Mouse (Mus musculus): ENCODE results near the gene Prrc2a. TPM values are rescaled to one million over a fixed set of nuclear protein-coding genes. Genes with fewer than 3 reads are reported as not detected.

Gene Prrc2a
- total and polyA plus RNA-seq, 3 experiments = 71.0 to 663 (median 87.6) TPM

DNA sequence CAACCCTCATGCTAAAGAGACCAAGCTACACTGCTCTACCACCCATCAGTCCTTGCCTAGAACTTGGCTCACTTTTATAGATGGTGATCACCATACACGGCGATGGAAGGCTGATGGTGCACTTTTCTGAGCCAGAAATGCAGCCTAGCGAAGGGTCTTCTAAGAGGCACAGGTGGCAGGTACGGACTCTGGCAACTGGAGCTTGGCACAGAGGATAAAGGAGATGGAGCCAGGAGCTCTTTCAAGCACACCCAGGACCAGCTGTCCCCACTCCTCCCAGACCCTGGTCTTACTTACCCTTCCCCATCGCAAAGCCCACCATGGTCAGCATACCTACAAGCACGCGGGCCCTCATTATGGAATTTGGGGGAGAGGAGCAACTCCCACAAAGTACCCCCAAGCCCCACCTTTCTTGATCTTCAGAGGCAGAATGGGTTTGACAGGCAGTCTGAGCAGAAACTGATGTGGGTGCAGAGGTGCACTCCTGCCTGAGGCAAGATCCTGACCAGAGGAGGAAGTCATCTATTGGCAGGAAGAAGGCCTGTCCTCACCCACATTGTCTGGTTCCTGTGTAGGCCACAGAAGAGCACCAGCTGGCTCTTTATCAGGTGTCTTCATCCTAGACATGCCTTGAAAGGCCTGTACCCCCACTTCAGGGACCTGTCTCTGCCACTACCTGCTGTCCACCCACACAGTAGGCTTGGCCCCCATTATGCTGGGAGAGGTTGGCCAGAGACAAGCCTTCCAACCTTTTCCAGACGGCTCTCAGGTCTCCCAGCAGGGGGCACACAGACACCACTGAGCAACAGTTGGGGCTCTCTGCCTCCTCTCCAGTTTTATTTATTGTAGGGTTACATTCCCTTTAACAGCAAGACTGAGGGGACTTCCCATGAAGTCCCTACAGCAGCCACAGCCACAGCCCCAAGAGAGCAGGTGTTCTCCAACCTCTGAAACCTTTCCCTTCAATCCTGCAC is 49.4 kb downstream of the Prrc2a start, which contains the start of gene Ly6g5b (continued):
- TF ChIP-seq CTCF (IDR thresholded peaks at IDR 0.05 in 2 of 3, conservative IDR thresholded peaks at IDR 0.05 in 1 of 3; ENCODE audit: control insufficient read depth in 1 of 3, insufficient read depth in 1 of 3, low read depth in 2 of 3, low read length in 3 of 3, poor library complexity in 1 of 3, severe bottlenecking in 1 of 3) (peak; percentile 47 to 66 (median 54)), POLR2AphosphoS2 (IDR thresholded peaks at IDR 0.05; ENCODE audit: low read length) (no peak), CHD1 (IDR thresholded peaks at IDR 0.05; ENCODE audit: low read depth, low read length) (no peak), RCOR1 (IDR thresholded peaks at IDR 0.05; ENCODE audit: low read depth, low read length) (no peak), ELF1 (IDR thresholded peaks at IDR 0.05; ENCODE audit: low read depth, low read length) (no peak), MAX (IDR thresholded peaks at IDR 0.05; ENCODE audit: low read length) (no peak), EP300 (IDR thresholded peaks at IDR 0.05; ENCODE audit: low read depth in 1 of 2, low read length in 2 of 2) (peak in 1 of 2 experiments; percentile 23; a peak in 1 of 4 replicates), ETS1 (IDR thresholded peaks at IDR 0.05; ENCODE audit: low read depth, low read length) (peak; percentile 78), GATA1 (IDR thresholded peaks at IDR 0.05; ENCODE audit: low read depth, low read length) (no peak), TCF12 (IDR thresholded peaks at IDR 0.05; ENCODE audit: low read depth, low read length) (no peak), GABPA (IDR thresholded peaks at IDR 0.05; ENCODE audit: low read depth, low read length) (no peak), ZC3H11A (IDR thresholded peaks at IDR 0.05; ENCODE audit: low read depth, low read length) (no peak), HCFC1 (IDR thresholded peaks at IDR 0.05; ENCODE audit: low read depth, low read length) (no peak)

DNA sequence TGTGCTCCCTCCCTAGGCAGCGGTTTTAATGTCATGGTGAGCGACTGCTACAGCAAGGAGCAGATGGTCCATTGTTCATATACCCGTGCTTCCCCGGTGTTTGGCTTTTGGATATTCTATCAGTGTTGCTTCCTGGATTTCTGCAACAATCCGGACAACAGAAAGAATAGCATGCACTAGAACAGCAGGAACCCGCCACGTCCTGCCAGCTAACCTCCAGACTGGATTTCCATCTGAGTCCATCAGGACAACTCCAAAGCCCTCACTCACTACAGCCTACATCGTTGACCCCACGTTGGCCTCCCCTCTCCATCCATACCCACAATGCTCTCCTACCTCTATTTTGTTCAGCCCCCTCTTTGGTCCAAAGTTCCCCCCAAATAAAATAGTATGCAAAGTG is 52.9 kb downstream of the Prrc2a start:
- H3K79me2 ChIP-seq (ENCODE audit: control insufficient read depth, insufficient read depth, low read length, poor library complexity) = no peaks in the 10 kb centered on the region
- peaks cover 0 to 6% of the 10 kb centered on the region in 2 experiments; a peak in 2 of 4 replicates for H3K36me3 ChIP-seq (ENCODE audit: control insufficient read depth in 1 of 2, insufficient read depth in 2 of 2, low read length in 2 of 2)
- DNase-seq (ENCODE audit: low read depth, low spot score) = no peak
- TF ChIP-seq MAZ (IDR thresholded peaks at IDR 0.05; ENCODE audit: low read depth, low read length) (no peak), TAL1 (IDR thresholded peaks at IDR 0.05; ENCODE audit: low read length) (no peak), MYC (IDR thresholded peaks at IDR 0.05; ENCODE audit: low read depth, low read length) (no peak), E2F4 (IDR thresholded peaks at IDR 0.05; ENCODE audit: borderline replicate concordance, low read depth, low read length) (no peak), USF2 (IDR thresholded peaks at IDR 0.05; ENCODE audit: borderline replicate concordance in 1 of 2, insufficient read depth in 1 of 2, low read depth in 1 of 2, low read length in 2 of 2) (no peak), GATA1 (IDR thresholded peaks at IDR 0.05; ENCODE audit: low read depth, low read length) (no peak), ELF1 (IDR thresholded peaks at IDR 0.05; ENCODE audit: low read depth, low read length) (no peak), ZC3H11A (IDR thresholded peaks at IDR 0.05; ENCODE audit: low read depth, low read length) (no peak), MEF2A (IDR thresholded peaks at IDR 0.05; ENCODE audit: extremely low read depth, insufficient replicate concordance, low read depth, low read length, poor library complexity, severe bottlenecking) (no peak), EP300 (IDR thresholded peaks at IDR 0.05; ENCODE audit: low read depth in 1 of 2, low read length in 2 of 2) (no peak), SIN3A (IDR thresholded peaks at IDR 0.05; ENCODE audit: low read length) (no peak), MYB (IDR thresholded peaks at IDR 0.05; ENCODE audit: low read depth, low read length) (no peak), RAD21 (IDR thresholded peaks at IDR 0.05; ENCODE audit: low read depth, low read length) (no peak), RCOR1 (IDR thresholded peaks at IDR 0.05; ENCODE audit: low read depth, low read length) (no peak), MAX (IDR thresholded peaks at IDR 0.05; ENCODE audit: low read length) (no peak)
- H3K27me3 ChIP-seq (ENCODE audit: control insufficient read depth in 1 of 2, insufficient read depth in 2 of 2, low read length in 2 of 2) = no peaks in the 10 kb centered on the region
- no peak overlapping the region for H3K4me3 ChIP-seq (ENCODE audit: control insufficient read depth in 1 of 2, insufficient read depth in 1 of 2, low read depth in 2 of 2, low read length in 2 of 2)
- no peak overlapping the region for H3K9ac ChIP-seq (ENCODE audit: control insufficient read depth, low read depth, low read length, poor library complexity, severe bottlenecking)
- no peaks in the 10 kb centered on the region for H3K9me3 ChIP-seq (replicated peaks; ENCODE audit: insufficient read depth, low read length)
- no peak overlapping the region for H3K27ac ChIP-seq (ENCODE audit: control insufficient read depth, low read depth, low read length)
- H3K4me1 ChIP-seq (ENCODE audit: control insufficient read depth in 1 of 2, insufficient read depth in 2 of 2, low read length in 2 of 2) = peaks cover 0 to 9% of the 10 kb centered on the region in 2 experiments; a peak in 2 of 4 replicates
